Mouse (Mus musculus): ENCODE measurements around the gene Slco3a1. TPM values are rescaled to one million over a fixed set of nuclear protein-coding genes. Genes with fewer than 3 reads are reported as not detected.
"Not testable (repeated sequence)": the region's sequence is repeated elsewhere in the genome, so short reads cannot be mapped to it uniquely, and the experiment has no call there.

Gene Slco3a1
- polyA plus RNA-seq, 1 experiment from 2014 or later, result 12.4 TPM

- Histone ChIP-seq H3K27me3 (replicated peaks; ENCODE audit: control insufficient read depth, insufficient read depth, low read length) (no peaks in the 10 kb centered on the region), H3K4me1 (ENCODE audit: control insufficient read depth, insufficient read depth, low read length) (peaks cover 9% of the 10 kb centered on the region; the same call in 1 of the 2 replicates), H3K27ac (ENCODE audit: low read depth, low read length) (no peak overlapping the region), H3K4me2 (ENCODE audit: low read length) (no peak overlapping the region), H3K4me3 (ENCODE audit: low read depth, low read length) (no peak overlapping the region), H3K9me3 (replicated peaks; ENCODE audit: control insufficient read depth, low read length) (no peaks in the 10 kb centered on the region), H3K9ac (ENCODE audit: low read length) (no peak overlapping the region), H3K36me3 (ENCODE audit: control insufficient read depth, insufficient read depth, low read length) (no peaks in the 10 kb centered on the region)
- DNase-seq (ENCODE audit: low spot score), result peak; percentile 31
- 49% methylated on average over 13 of the region's 13 CpGs for WGBS
- ATAC-seq, result no peak
These were observed 145.8 kb downstream of the Slco3a1 start for GRCm38 (mm10) chr7:74408601-74409323.

GRCm38 (mm10) chr7:74407851-74408250 is 146.7 kb downstream of the Slco3a1 start:
- H3K9me3 ChIP-seq (replicated peaks; ENCODE audit: control insufficient read depth, low read length); H3K27me3 ChIP-seq (replicated peaks; ENCODE audit: control insufficient read depth, insufficient read depth, low read length); H3K4me1 ChIP-seq (ENCODE audit: control insufficient read depth, insufficient read depth, low read length); H3K4me3 ChIP-seq (ENCODE audit: low read depth, low read length); H3K36me3 ChIP-seq (ENCODE audit: control insufficient read depth, insufficient read depth, low read length); ATAC-seq; H3K4me2 ChIP-seq (ENCODE audit: low read length); DNase-seq (ENCODE audit: low spot score); H3K9ac ChIP-seq (ENCODE audit: low read length); H3K27ac ChIP-seq (ENCODE audit: low read depth, low read length): not testable (repeated sequence)

GRCm38 (mm10) chr7:74399729-74400128 is 154.9 kb downstream of the Slco3a1 start:
- H3K4me2 ChIP-seq (ENCODE audit: low read length), result no peak overlapping the region
- H3K27ac ChIP-seq (ENCODE audit: low read depth, low read length), result no peak overlapping the region
- no peaks in the 10 kb centered on the region for H3K4me1 ChIP-seq (ENCODE audit: control insufficient read depth, insufficient read depth, low read length)
- no peaks in the 10 kb centered on the region for H3K9me3 ChIP-seq (replicated peaks; ENCODE audit: control insufficient read depth, low read length)
- no peaks in the 10 kb centered on the region for H3K27me3 ChIP-seq (replicated peaks; ENCODE audit: control insufficient read depth, insufficient read depth, low read length)
- H3K9ac ChIP-seq (ENCODE audit: low read length), result no peak overlapping the region
- WGBS, result 96% methylated on average over 6 of the region's 6 CpGs
- no peak overlapping the region for H3K4me3 ChIP-seq (ENCODE audit: low read depth, low read length)
- no peak for DNase-seq (ENCODE audit: low spot score)
- no peak for ATAC-seq
- no peaks in the 10 kb centered on the region for H3K36me3 ChIP-seq (ENCODE audit: control insufficient read depth, insufficient read depth, low read length)

- H3K9me3 ChIP-seq (replicated peaks; ENCODE audit: control insufficient read depth, low read length), result no peaks in the 10 kb centered on the region
- H3K4me3 ChIP-seq (ENCODE audit: low read depth, low read length), result no peak overlapping the region
- no peaks in the 10 kb centered on the region for H3K36me3 ChIP-seq (ENCODE audit: control insufficient read depth, insufficient read depth, low read length)
- 90% methylated on average over 4 of the region's 4 CpGs for WGBS
- no peaks in the 10 kb centered on the region for H3K27me3 ChIP-seq (replicated peaks; ENCODE audit: control insufficient read depth, insufficient read depth, low read length)
- no peak overlapping the region for H3K4me2 ChIP-seq (ENCODE audit: low read length)
- no peak overlapping the region for H3K27ac ChIP-seq (ENCODE audit: low read depth, low read length)
- DNase-seq (ENCODE audit: low spot score) (no peak), ATAC-seq (no peak)
- H3K9ac ChIP-seq (ENCODE audit: low read length), result no peak overlapping the region
- H3K4me1 ChIP-seq (ENCODE audit: control insufficient read depth, insufficient read depth, low read length), result no peaks in the 10 kb centered on the region
These were observed 155.4 kb downstream of the Slco3a1 start for GRCm38 (mm10) chr7:74399154-74399553.

GRCm38 (mm10) chr7:74398326-74398725 is 156.3 kb downstream of the Slco3a1 start:
- no peak for ATAC-seq
- WGBS, result 74% methylated on average over 2 of the region's 2 CpGs

GRCm38 (mm10) chr7:74391451-74391873 is 163.1 kb downstream of the Slco3a1 start:
- DNase-seq (ENCODE audit: low spot score) (no peak), ATAC-seq (no peak)
- Histone ChIP-seq H3K9me3 (replicated peaks; ENCODE audit: control insufficient read depth, low read length) (no peaks in the 10 kb centered on the region), H3K4me1 (ENCODE audit: control insufficient read depth, insufficient read depth, low read length) (no peaks in the 10 kb centered on the region; the same call in 1 of the 2 replicates), H3K27me3 (replicated peaks; ENCODE audit: control insufficient read depth, insufficient read depth, low read length) (no peaks in the 10 kb centered on the region), H3K9ac (ENCODE audit: low read length) (no peak overlapping the region), H3K4me3 (ENCODE audit: low read depth, low read length) (no peak overlapping the region), H3K4me2 (ENCODE audit: low read length) (no peak overlapping the region), H3K27ac (ENCODE audit: low read depth, low read length) (no peak overlapping the region), H3K36me3 (ENCODE audit: control insufficient read depth, insufficient read depth, low read length) (no peaks in the 10 kb centered on the region)
- WGBS, result 88% methylated on average over 5 of the region's 5 CpGs

More at GRCm38 (mm10) chr7:74398326-74398725, 156.3 kb downstream of the Slco3a1 start:
- no peaks in the 10 kb centered on the region for H3K4me1 ChIP-seq (ENCODE audit: control insufficient read depth, insufficient read depth, low read length)
- H3K36me3 ChIP-seq (ENCODE audit: control insufficient read depth, insufficient read depth, low read length), result no peaks in the 10 kb centered on the region
- no peak overlapping the region for H3K27ac ChIP-seq (ENCODE audit: low read depth, low read length)
- no peak overlapping the region for H3K4me2 ChIP-seq (ENCODE audit: low read length)
- no peaks in the 10 kb centered on the region for H3K27me3 ChIP-seq (replicated peaks; ENCODE audit: control insufficient read depth, insufficient read depth, low read length)
- no peak overlapping the region for H3K9ac ChIP-seq (ENCODE audit: low read length)
- H3K4me3 ChIP-seq (ENCODE audit: low read depth, low read length), result no peak overlapping the region
- no peak for DNase-seq (ENCODE audit: low spot score)
- no peaks in the 10 kb centered on the region for H3K9me3 ChIP-seq (replicated peaks; ENCODE audit: control insufficient read depth, low read length)

GRCm38 (mm10) chr7:74389570-74389969 is 165.0 kb downstream of the Slco3a1 start:
- no peak overlapping the region for H3K4me2 ChIP-seq (ENCODE audit: low read length)
- H3K9me3 ChIP-seq (replicated peaks; ENCODE audit: control insufficient read depth, low read length), result no peaks in the 10 kb centered on the region
- H3K4me3 ChIP-seq (ENCODE audit: low read depth, low read length), result no peak overlapping the region
- no peak for DNase-seq (ENCODE audit: low spot score)
- no peaks in the 10 kb centered on the region; the same call in 1 of the 2 replicates for H3K4me1 ChIP-seq (ENCODE audit: control insufficient read depth, insufficient read depth, low read length)
- H3K27me3 ChIP-seq (replicated peaks; ENCODE audit: control insufficient read depth, insufficient read depth, low read length), result no peaks in the 10 kb centered on the region
- H3K9ac ChIP-seq (ENCODE audit: low read length), result no peak overlapping the region
- ATAC-seq, result no peak
- H3K36me3 ChIP-seq (ENCODE audit: control insufficient read depth, insufficient read depth, low read length), result no peaks in the 10 kb centered on the region
- H3K27ac ChIP-seq (ENCODE audit: low read depth, low read length), result no peak overlapping the region
- WGBS, result 77% methylated on average over 2 of the region's 2 CpGs

GRCm38 (mm10) chr7:74386257-74386656 is 168.3 kb downstream of the Slco3a1 start:
- Histone ChIP-seq H3K4me2 (ENCODE audit: low read length) (no peak overlapping the region), H3K27ac (ENCODE audit: low read depth, low read length) (no peak overlapping the region), H3K9ac (ENCODE audit: low read length) (no peak overlapping the region), H3K9me3 (replicated peaks; ENCODE audit: control insufficient read depth, low read length) (no peaks in the 10 kb centered on the region), H3K4me3 (ENCODE audit: low read depth, low read length) (no peak overlapping the region), H3K27me3 (replicated peaks; ENCODE audit: control insufficient read depth, insufficient read depth, low read length) (no peaks in the 10 kb centered on the region), H3K4me1 (ENCODE audit: control insufficient read depth, insufficient read depth, low read length) (no peaks in the 10 kb centered on the region; the same call in 1 of the 2 replicates), H3K36me3 (ENCODE audit: control insufficient read depth, insufficient read depth, low read length) (no peaks in the 10 kb centered on the region)
- DNase-seq (ENCODE audit: low spot score), result peak; percentile 76
- peak; percentile 90 for ATAC-seq
- WGBS, result 44% methylated on average over 5 of the region's 5 CpGs

GRCm38 (mm10) chr7:74383040-74383666 is 171.4 kb downstream of the Slco3a1 start:
- no peak overlapping the region for H3K9ac ChIP-seq (ENCODE audit: low read length)
- H3K4me2 ChIP-seq (ENCODE audit: low read length), result no peak overlapping the region
- H3K4me1 ChIP-seq (ENCODE audit: control insufficient read depth, insufficient read depth, low read length), result no peaks in the 10 kb centered on the region; the same call in 1 of the 2 replicates
- no peak overlapping the region for H3K4me3 ChIP-seq (ENCODE audit: low read depth, low read length)
- 89% methylated on average over 3 of the region's 3 CpGs for WGBS
- DNase-seq (ENCODE audit: low spot score) (no peak), ATAC-seq (no peak)
- H3K36me3 ChIP-seq (ENCODE audit: control insufficient read depth, insufficient read depth, low read length), result no peaks in the 10 kb centered on the region
- H3K27me3 ChIP-seq (replicated peaks; ENCODE audit: control insufficient read depth, insufficient read depth, low read length), result no peaks in the 10 kb centered on the region
- H3K9me3 ChIP-seq (replicated peaks; ENCODE audit: control insufficient read depth, low read length), result no peaks in the 10 kb centered on the region
- no peak overlapping the region for H3K27ac ChIP-seq (ENCODE audit: low read depth, low read length)
